Comparison of ENCODE assay signal across 9 mouse cellular contexts in genomic region chr4:136834815-136835620, GRCm38 (mm10). TPM values are rescaled to one million over a fixed set of nuclear protein-coding genes. Genes with fewer than 3 reads are reported as not detected.
DNase-seq lines count a peak whose midpoint lies in the region; ATAC-seq and TF ChIP-seq lines count a peak whose summit lies in the region.
"Had no signal": no experiment of that assay in that cellular context is flagged by ENCODE, and none has a peak within 500 bp of the region (broad histone marks: within the 10 kb centered on the region; RNA-seq: fewer than 3 reads in every experiment).

No protein-coding gene starts in this region.

- under 1% methylated on average over 63 of the region's 76 CpGs for WGBS in neural tube, embryonic 14.5 days

- intact Hi-C loops in gastrocnemius, postnatal 36 days (cut with DNase I) = no loop called here

- peak overlapping the region; percentile 30; the same call in 1 of the 2 replicates for H3K4me3 ChIP-seq in testis, adult 2 months (ENCODE audit: control insufficient read depth, low read depth, low read length)
- peak overlapping the region; percentile 61 for H3K4me3 ChIP-seq in embryonic fibroblast, embryonic 13.5 days (ENCODE audit: insufficient read depth, low read length)
- H3K4me3 ChIP-seq in neural tube, embryonic 14.5 days (ENCODE audit: low read depth, low read length) = peak overlapping the region; percentile 91

- H3K36me3 ChIP-seq in testis, adult 2 months (ENCODE audit: control insufficient read depth, insufficient read depth, low read length) = no peaks in the 10 kb centered on the region
- H3K36me3 ChIP-seq in neural tube, embryonic 14.5 days (ENCODE audit: control insufficient read depth, insufficient read depth, low read length) = no peaks in the 10 kb centered on the region

- no peaks in the 10 kb centered on the region; the same call in 1 of the 2 replicates for H3K27me3 ChIP-seq in testis, adult 2 months (ENCODE audit: control insufficient read depth, insufficient read depth, low read length)
- H3K27me3 ChIP-seq in neural tube, embryonic 14.5 days (ENCODE audit: control insufficient read depth, insufficient read depth, low read length) = no peaks in the 10 kb centered on the region; the same call in 1 of the 2 replicates

- no peaks in the 10 kb centered on the region for H3K9me3 ChIP-seq in neural tube, embryonic 14.5 days (ENCODE audit: control insufficient read depth, low read length)

- peak; percentile 22; the same call in 1 of the 2 replicates for ATAC-seq in neural tube, embryonic 14.5 days (ENCODE audit: low read depth)

- H3K4me2 ChIP-seq in neural tube, embryonic 14.5 days (ENCODE audit: low read depth, low read length) = peak overlapping the region; percentile 95

- H3K9ac ChIP-seq in neural tube, embryonic 14.5 days (replicated peaks; ENCODE audit: low read depth, low read length) = peak overlapping the region; percentile 95

- peaks cover 17% of the 10 kb centered on the region for H3K4me1 ChIP-seq in testis, adult 2 months (ENCODE audit: control insufficient read depth, insufficient read depth, low read length)
- H3K4me1 ChIP-seq in embryonic fibroblast, embryonic 13.5 days (ENCODE audit: control insufficient read depth, insufficient read depth, low read length) = peaks cover 4% of the 10 kb centered on the region; the same call in 1 of the 2 replicates
- peaks cover 42% of the 10 kb centered on the region for H3K4me1 ChIP-seq in neural tube, embryonic 14.5 days (ENCODE audit: control insufficient read depth, insufficient read depth, low read length)

- no peak for TF ChIP-seq CTCF in testis, adult 2 months (IDR thresholded peaks at IDR 0.05; ENCODE audit: control insufficient read depth, insufficient read depth, insufficient replicate concordance, low read depth, low read length)
- no peak for TF ChIP-seq CTCF in embryonic fibroblast, embryonic 13.5 days (IDR thresholded peaks at IDR 0.05; ENCODE audit: borderline replicate concordance, insufficient read depth, low read length)

- peak; percentile 39 for DNase-seq in gastrocnemius, postnatal 10 days
- no peak for DNase-seq in gastrocnemius, postnatal 36 days
- no peak for DNase-seq in testis, postnatal 14 days (ENCODE audit: low spot score)
- peak; percentile 17 to 36 for DNase-seq in layer of hippocampus, postnatal 25 days (ENCODE audit: extremely low spot score in 1 of 2, low spot score in 1 of 2)
- DNase-seq in MN1 (ENCODE audit: low spot score) = no peak

- no peak for TF ChIP-seq POLR2A in testis, adult 2 months (IDR thresholded peaks at IDR 0.05; ENCODE audit: control insufficient read depth, low read depth, low read length)
- no peak for TF ChIP-seq POLR2A in embryonic fibroblast, embryonic 13.5 days (IDR thresholded peaks at IDR 0.05; ENCODE audit: low read depth, low read length)

- no peak overlapping the region for H3K27ac ChIP-seq in testis, adult 2 months (ENCODE audit: control insufficient read depth, insufficient read depth, low read depth, low read length)
- H3K27ac ChIP-seq in embryonic fibroblast, embryonic 13.5 days (ENCODE audit: insufficient read depth, low read length) = peak overlapping the region; percentile 46
- H3K27ac ChIP-seq in neural tube, embryonic 14.5 days (ENCODE audit: low read depth, low read length) = peak overlapping the region; percentile 99

RNA-seq across cellular contexts. Expression of gene Ephb2, which starts 0.8 kb away (rescaled TPM):
- total RNA-seq in gastrocnemius, postnatal 10 days (2021) = 1 to 10 TPM; 4.6 to 5.4 TPM
- total RNA-seq in gastrocnemius, postnatal 36 days (2021) = under 1 TPM; 0.87 to 0.94 TPM
- 0.49 and 1.7 TPM in 2 replicates for polyA plus RNA-seq in testis, adult 2 months (2012; rRNA removed)
- polyA plus RNA-seq in embryonic fibroblast, embryonic 13.5 days (2011; ENCODE audit: insufficient read length, low read depth, missing spikeins) = 36.4 and 44.6 TPM in 2 replicates
- 10 to 100 TPM; 24.0 to 29.2 TPM for total RNA-seq in layer of hippocampus, postnatal 25 days (2021)
- polyA plus RNA-seq in neural tube, embryonic 14.5 days (2014; fragmentation: Nextera tagmentation; extraction: Ambion mirVana) = 19.6 and 24.7 TPM in 2 replicates

RNA-seq across cellular contexts. Expression of gene C1qb, which starts 51.0 kb away (rescaled TPM):
- 10 to 100 TPM; 22.0 to 23.2 TPM for total RNA-seq in gastrocnemius, postnatal 10 days (2021)
- 10 to 100 TPM in 1 of 2 experiments, 1 to 10 TPM in 1; 9.9 to 13.7 TPM for total RNA-seq in gastrocnemius, postnatal 36 days (2021)
- polyA plus RNA-seq in testis, adult 2 months (2012; rRNA removed) = 18.9 and 20.5 TPM in 2 replicates
- 1.5 and 10.7 TPM in 2 replicates for polyA plus RNA-seq in embryonic fibroblast, embryonic 13.5 days (2011; ENCODE audit: insufficient read length, low read depth, missing spikeins)
- total RNA-seq in layer of hippocampus, postnatal 25 days (2021) = 10 to 100 TPM; 50.7 to 56.9 TPM
- polyA plus RNA-seq in neural tube, embryonic 14.5 days (2014; fragmentation: Nextera tagmentation; extraction: Ambion mirVana) = 28.2 and 49.7 TPM in 2 replicates
- total RNA-seq: MEL had no signal

RNA-seq across cellular contexts. Expression of gene C1qc, which starts 57.8 kb away (rescaled TPM):
- total RNA-seq in gastrocnemius, postnatal 10 days (2021) = 10 to 100 TPM; 22.7 to 23.9 TPM
- total RNA-seq in gastrocnemius, postnatal 36 days (2021) = 10 to 100 TPM in 1 of 2 experiments, 1 to 10 TPM in 1; 7.8 to 12.1 TPM
- 8.9 and 10.9 TPM in 2 replicates for polyA plus RNA-seq in testis, adult 2 months (2012; rRNA removed)
- 1.4 and 10.8 TPM in 2 replicates for polyA plus RNA-seq in embryonic fibroblast, embryonic 13.5 days (2011; ENCODE audit: insufficient read length, low read depth, missing spikeins)
- 10 to 100 TPM; 37.3 to 45.0 TPM for total RNA-seq in layer of hippocampus, postnatal 25 days (2021)
- 15.3 and 25.2 TPM in 2 replicates for polyA plus RNA-seq in neural tube, embryonic 14.5 days (2014; fragmentation: Nextera tagmentation; extraction: Ambion mirVana)
- total RNA-seq: MEL had no signal

Comparison
In these comparisons a context has a peak if more than half of its experiments do, and no peak if none do; other contexts are left out.
1. DNase-seq: peak in gastrocnemius, postnatal 10 days (single experiment) and layer of hippocampus, postnatal 25 days (2 of 2); none in gastrocnemius, postnatal 36 days (0 of 2), testis, postnatal 14 days (single experiment) and MN1 (single experiment).
2. H3K4me3 ChIP-seq: peak in every context shown above with its lines; median percentile 91 in neural tube, embryonic 14.5 days; 61 in embryonic fibroblast, embryonic 13.5 days; 30 in testis, adult 2 months.